Mouse (Mus musculus): ENCODE data around the gene Dera. TPM values are rescaled to one million over a fixed set of nuclear protein-coding genes. Genes with fewer than 3 reads are reported as not detected.

The Dera gene
- polyA plus RNA-seq, 1 experiment from 2014 or later = 62.3 TPM

- WGBS = under 1% methylated on average over 72 of the region's 86 CpGs
These were observed 19.3 kb upstream of the Dera start, which contains the start of gene Strap for GRCm38 (mm10) chr6:137734846-137735609. Strap (plus strand) TSS chr6:137735078.

GRCm38 (mm10) chr6:137735671-137736238 lies 18.6 kb upstream of the Dera start:
- peak overlapping the region; percentile 80 for H3K4me3 ChIP-seq
- 10% methylated on average over 17 of the region's 17 CpGs for WGBS
- no peaks in the 10 kb centered on the region for H3K9me3 ChIP-seq (replicated peaks)
- peak overlapping the region; percentile 72 for H3K27ac ChIP-seq (ENCODE audit: poor library complexity, severe bottlenecking)
- H3K9ac ChIP-seq = peak overlapping the region; percentile 90
- no peaks in the 10 kb centered on the region; the same call in 1 of the 2 replicates for H3K27me3 ChIP-seq (replicated peaks)
- H3K4me2 ChIP-seq = peak overlapping the region; percentile 88
- ATAC-seq (ENCODE audit: insufficient number of reproducible peaks, low FRiP score) = no peak
- peaks cover 26% of the 10 kb centered on the region for H3K36me3 ChIP-seq
- peaks cover 9% of the 10 kb centered on the region for H3K4me1 ChIP-seq (replicated peaks)

More at GRCm38 (mm10) chr6:137734846-137735609, 19.3 kb upstream of the Dera start, which contains the start of gene Strap:
- ATAC-seq (ENCODE audit: insufficient number of reproducible peaks, low FRiP score) = peak; percentile 99
- Histone ChIP-seq H3K4me2 (peak within 1 kb of the TSS; percentile 88), H3K9me3 (replicated peaks) (no peaks in the 10 kb centered on the region), H3K9ac (peak within 1 kb of the TSS; percentile 90), H3K27ac (ENCODE audit: poor library complexity, severe bottlenecking) (peak within 1 kb of the TSS; percentile 72), H3K4me3 (peak within 1 kb of the TSS; percentile 80), H3K4me1 (replicated peaks) (peaks cover 9% of the 10 kb centered on the region), H3K36me3 (peaks cover 19% of the 10 kb centered on the region), H3K27me3 (replicated peaks) (no peaks in the 10 kb centered on the region; the same call in 1 of the 2 replicates)

GRCm38 (mm10) chr6:137740972-137741371 lies 13.4 kb upstream of the Dera start:
- Histone ChIP-seq H3K4me3 (no peak overlapping the region), H3K9ac (no peak overlapping the region), H3K9me3 (replicated peaks) (no peaks in the 10 kb centered on the region), H3K4me1 (replicated peaks) (peaks cover 5% of the 10 kb centered on the region), H3K27me3 (replicated peaks) (no peaks in the 10 kb centered on the region), H3K27ac (ENCODE audit: poor library complexity, severe bottlenecking) (no peak overlapping the region), H3K4me2 (no peak overlapping the region), H3K36me3 (peaks cover 71% of the 10 kb centered on the region)
- ATAC-seq (ENCODE audit: insufficient number of reproducible peaks, low FRiP score) = no peak
- 89% methylated on average over 2 of the region's 2 CpGs for WGBS

- H3K27me3 ChIP-seq (replicated peaks) = no peaks in the 10 kb centered on the region
- peaks cover 78% of the 10 kb centered on the region for H3K36me3 ChIP-seq
- no peak for ATAC-seq (ENCODE audit: insufficient number of reproducible peaks, low FRiP score)
- H3K9ac ChIP-seq = no peak overlapping the region
- no peak overlapping the region for H3K27ac ChIP-seq (ENCODE audit: poor library complexity, severe bottlenecking)
- no peaks in the 10 kb centered on the region for H3K4me1 ChIP-seq (replicated peaks)
- WGBS = 91% methylated on average over 4 of the region's 4 CpGs
- no peaks in the 10 kb centered on the region for H3K9me3 ChIP-seq (replicated peaks)
- no peak overlapping the region for H3K4me3 ChIP-seq
- no peak overlapping the region for H3K4me2 ChIP-seq
These were observed 9.6 kb upstream of the Dera start for GRCm38 (mm10) chr6:137744700-137745099.

DNA sequence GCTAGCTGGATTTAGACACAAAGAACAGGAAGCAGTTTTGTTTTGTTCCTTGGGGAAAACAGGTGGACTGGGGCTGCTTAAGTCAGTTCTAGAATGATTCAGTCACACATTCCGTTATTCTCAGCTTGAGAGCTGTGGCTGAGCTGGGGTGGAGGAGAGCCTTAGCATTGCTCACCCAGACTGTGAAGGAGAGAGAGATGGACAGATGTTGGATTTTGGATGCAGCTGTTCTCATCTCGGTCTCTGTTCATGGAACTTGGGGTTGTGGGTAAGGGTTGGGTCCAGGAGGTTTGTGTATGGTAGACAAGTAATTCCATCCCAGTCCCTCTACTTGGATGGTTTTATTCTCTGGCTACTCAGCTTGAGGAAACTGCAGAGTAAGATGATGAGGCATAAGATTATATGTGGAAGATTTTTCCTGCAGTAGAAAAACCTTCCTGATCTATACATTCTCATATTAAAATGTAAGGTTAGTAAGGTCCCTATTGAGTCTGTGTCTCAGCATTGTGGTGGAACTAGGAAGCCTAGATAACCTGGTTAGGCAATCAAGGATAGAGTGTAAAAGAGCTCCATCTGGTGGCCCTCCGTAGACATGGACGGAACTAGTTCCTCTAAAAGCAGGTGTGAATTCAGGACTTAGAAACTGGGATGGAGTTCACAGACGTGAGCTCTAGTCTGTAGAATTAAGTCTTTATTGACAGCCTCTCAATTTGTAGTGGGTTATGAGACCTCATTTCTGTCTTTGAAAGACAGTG lies 7.0 kb upstream of the Dera start:
- no peak for ATAC-seq (ENCODE audit: insufficient number of reproducible peaks, low FRiP score)

DNA sequence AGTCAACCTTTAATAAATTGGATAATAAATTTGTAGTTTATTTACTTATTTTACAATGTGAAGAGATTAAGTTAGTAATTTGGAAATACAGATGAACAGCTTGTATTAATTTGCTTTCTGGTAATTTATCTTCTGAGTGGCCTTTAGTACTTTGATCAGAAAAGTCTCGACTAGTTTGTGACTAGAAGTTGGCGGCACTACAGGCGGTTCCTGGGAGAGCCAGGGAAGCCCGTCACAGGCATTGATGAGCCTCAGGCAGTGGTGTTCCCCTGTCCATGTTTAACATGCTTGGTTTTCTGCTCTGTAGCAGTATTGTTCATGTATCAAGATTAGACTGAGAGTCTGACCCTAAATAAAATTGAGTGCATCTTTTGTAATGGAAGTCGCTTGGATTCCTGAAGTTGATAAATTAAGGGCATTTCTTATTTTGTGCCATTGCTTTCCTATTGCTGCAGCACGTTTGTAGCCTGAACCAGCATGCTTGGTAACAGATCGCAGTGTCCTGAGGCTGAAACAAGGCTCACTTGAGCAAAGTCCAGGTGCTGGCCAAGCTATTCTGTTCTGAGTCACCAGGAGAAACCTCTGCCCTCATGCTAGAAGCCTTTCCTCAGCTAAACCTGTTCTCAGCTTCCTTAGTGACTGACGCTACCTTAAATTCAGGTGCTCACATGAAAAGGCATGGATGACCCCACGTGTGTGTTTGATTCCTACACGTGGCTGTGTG lies 2.6 kb upstream of the Dera start:
- no peaks in the 10 kb centered on the region for H3K27me3 ChIP-seq (replicated peaks)
- H3K36me3 ChIP-seq = peaks cover 46% of the 10 kb centered on the region
- H3K4me1 ChIP-seq (replicated peaks) = peaks cover 11% of the 10 kb centered on the region
- no peak overlapping the region for H3K4me3 ChIP-seq
- H3K4me2 ChIP-seq = no peak overlapping the region
- H3K9me3 ChIP-seq (replicated peaks) = no peaks in the 10 kb centered on the region
- 85% methylated on average over 10 of the region's 10 CpGs for WGBS
- H3K9ac ChIP-seq = no peak overlapping the region
- ATAC-seq (ENCODE audit: insufficient number of reproducible peaks, low FRiP score) = no peak
- no peak overlapping the region for H3K27ac ChIP-seq (ENCODE audit: poor library complexity, severe bottlenecking)

More for the DNA sequence above, 7.0 kb upstream of the Dera start:
- Histone ChIP-seq H3K4me2 (no peak overlapping the region), H3K9me3 (replicated peaks) (no peaks in the 10 kb centered on the region), H3K4me3 (no peak overlapping the region), H3K9ac (no peak overlapping the region), H3K27ac (ENCODE audit: poor library complexity, severe bottlenecking) (no peak overlapping the region), H3K27me3 (replicated peaks) (no peaks in the 10 kb centered on the region), H3K4me1 (replicated peaks) (no peaks in the 10 kb centered on the region), H3K36me3 (peaks cover 72% of the 10 kb centered on the region)
- WGBS = 69% methylated on average over 5 of the region's 5 CpGs

DNA sequence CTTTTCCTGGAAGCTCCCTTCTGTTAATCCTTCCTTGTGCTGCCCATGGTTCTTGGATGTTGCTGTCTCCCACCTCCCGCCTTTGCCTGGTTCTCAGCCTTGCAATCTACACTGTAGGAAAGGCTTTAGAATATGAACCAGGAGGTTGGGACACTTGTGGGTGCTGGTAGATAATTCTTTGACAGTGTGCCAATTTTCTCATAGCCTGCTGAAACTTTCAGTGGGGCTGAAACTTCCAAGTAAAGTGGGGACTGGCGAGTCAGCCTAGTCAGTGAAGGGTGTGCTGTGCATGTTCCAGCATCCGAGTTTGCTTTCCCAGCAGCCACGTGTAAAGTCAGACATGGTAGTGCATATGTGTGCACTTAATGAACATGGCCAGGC lies 2.1 kb upstream of the Dera start:
- ATAC-seq (ENCODE audit: insufficient number of reproducible peaks, low FRiP score) = no peak
- peaks cover 43% of the 10 kb centered on the region for H3K36me3 ChIP-seq

GRCm38 (mm10) chr6:137754857-137755232 lies 499 bp downstream of the Dera start:
- no peak for ATAC-seq (ENCODE audit: insufficient number of reproducible peaks, low FRiP score)
- Histone ChIP-seq H3K4me1 (replicated peaks) (peaks cover 24% of the 10 kb centered on the region), H3K9ac (peak overlapping the region; percentile 86), H3K9me3 (replicated peaks) (no peaks in the 10 kb centered on the region), H3K4me3 (peak overlapping the region; percentile 70), H3K36me3 (peaks cover 21% of the 10 kb centered on the region), H3K27me3 (replicated peaks) (no peaks in the 10 kb centered on the region), H3K27ac (ENCODE audit: poor library complexity, severe bottlenecking) (no peak overlapping the region), H3K4me2 (peak overlapping the region; percentile 70)
- 4% methylated on average over 8 of the region's 8 CpGs for WGBS

More for the DNA sequence above, 2.1 kb upstream of the Dera start:
- Histone ChIP-seq H3K4me3 (no peak overlapping the region), H3K9ac (no peak overlapping the region), H3K27me3 (replicated peaks) (no peaks in the 10 kb centered on the region), H3K9me3 (replicated peaks) (no peaks in the 10 kb centered on the region), H3K27ac (ENCODE audit: poor library complexity, severe bottlenecking) (no peak overlapping the region), H3K4me2 (no peak overlapping the region), H3K4me1 (replicated peaks) (peaks cover 11% of the 10 kb centered on the region)
- WGBS = 81% methylated on average over 4 of the region's 4 CpGs

GRCm38 (mm10) chr6:137756310-137756709 lies 2.0 kb downstream of the Dera start:
- ATAC-seq (ENCODE audit: insufficient number of reproducible peaks, low FRiP score) = no peak
- no peak overlapping the region for H3K9ac ChIP-seq
- H3K36me3 ChIP-seq = peaks cover 13% of the 10 kb centered on the region
- no peaks in the 10 kb centered on the region for H3K9me3 ChIP-seq (replicated peaks)
- 64% methylated on average over 5 of the region's 5 CpGs for WGBS
- no peak overlapping the region for H3K4me3 ChIP-seq
- no peak overlapping the region for H3K4me2 ChIP-seq
- H3K27me3 ChIP-seq (replicated peaks) = no peaks in the 10 kb centered on the region
- H3K27ac ChIP-seq (ENCODE audit: poor library complexity, severe bottlenecking) = no peak overlapping the region
- peaks cover 27% of the 10 kb centered on the region for H3K4me1 ChIP-seq (replicated peaks)

DNA sequence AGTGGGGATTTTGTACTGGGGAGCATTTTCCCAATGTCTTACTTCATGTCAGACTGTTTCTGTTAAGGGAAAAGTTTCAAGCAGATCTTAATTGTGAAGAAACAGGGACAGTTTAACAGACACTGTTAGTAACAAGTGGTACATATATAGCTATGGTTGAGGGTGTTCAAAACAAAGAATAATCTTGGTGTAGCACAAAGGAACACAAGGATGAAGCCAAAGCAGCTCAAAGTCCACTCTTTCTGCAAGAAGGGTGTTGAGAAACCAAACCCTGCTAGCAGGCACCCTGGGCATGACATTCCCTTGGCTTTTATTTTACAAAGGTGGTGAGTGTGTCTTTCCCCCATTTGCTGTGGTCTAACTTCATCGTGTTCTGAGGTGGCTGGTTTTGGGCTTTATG lies 3.5 kb downstream of the Dera start:
- Histone ChIP-seq H3K4me3 (no peak overlapping the region), H3K36me3 (no peaks in the 10 kb centered on the region), H3K9me3 (replicated peaks) (no peaks in the 10 kb centered on the region), H3K9ac (no peak overlapping the region), H3K4me2 (no peak overlapping the region), H3K4me1 (replicated peaks) (peaks cover 33% of the 10 kb centered on the region), H3K27me3 (replicated peaks) (no peaks in the 10 kb centered on the region), H3K27ac (ENCODE audit: poor library complexity, severe bottlenecking) (no peak overlapping the region)
- ATAC-seq (ENCODE audit: insufficient number of reproducible peaks, low FRiP score) = no peak
- WGBS = 91% methylated on average over 1 of the region's 1 CpGs

Data from heart, embryonic 12.5 days (tissue).